Mouse (Mus musculus): ENCODE measurements around the gene Gm45753.

DNA sequence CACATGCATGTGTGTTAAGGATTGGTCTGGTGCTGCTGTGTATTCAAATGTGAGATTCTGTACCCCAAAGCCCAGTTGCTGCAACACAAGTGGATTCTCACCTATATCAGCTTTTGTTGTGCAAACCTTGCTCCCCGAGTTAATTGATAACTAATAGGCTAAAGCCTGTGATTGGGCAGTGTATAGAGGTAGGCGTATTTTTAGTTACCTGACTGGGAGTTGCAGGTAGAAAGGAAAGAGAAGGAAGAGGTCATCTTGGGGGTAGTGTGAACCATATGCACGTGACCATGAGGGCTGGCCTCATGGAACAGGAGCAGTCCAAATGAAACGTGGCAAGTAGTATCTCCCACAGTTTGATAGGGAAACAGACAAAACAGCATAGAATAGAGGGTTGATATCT is 43.3 kb downstream of the Gm45753 start:
- TF ChIP-seq CTCF (IDR thresholded peaks at IDR 0.05; ENCODE audit: low read depth, low read length) (no peak), POLR2A (IDR thresholded peaks at IDR 0.05; ENCODE audit: insufficient read depth, low read length) (no peak)
